Mouse (Mus musculus): ENCODE data around the gene E130208F15Rik. TPM values are rescaled to one million over a fixed set of nuclear protein-coding genes. Genes with fewer than 3 reads are reported as not detected.
A peak's percentile ranks its signal among the peaks of the same experiment; 100 is the strongest.

E130208F15Rik gene
- total RNA-seq, 2 experiments from 2014 or later, result 0.35 to 0.56 TPM

DNA sequence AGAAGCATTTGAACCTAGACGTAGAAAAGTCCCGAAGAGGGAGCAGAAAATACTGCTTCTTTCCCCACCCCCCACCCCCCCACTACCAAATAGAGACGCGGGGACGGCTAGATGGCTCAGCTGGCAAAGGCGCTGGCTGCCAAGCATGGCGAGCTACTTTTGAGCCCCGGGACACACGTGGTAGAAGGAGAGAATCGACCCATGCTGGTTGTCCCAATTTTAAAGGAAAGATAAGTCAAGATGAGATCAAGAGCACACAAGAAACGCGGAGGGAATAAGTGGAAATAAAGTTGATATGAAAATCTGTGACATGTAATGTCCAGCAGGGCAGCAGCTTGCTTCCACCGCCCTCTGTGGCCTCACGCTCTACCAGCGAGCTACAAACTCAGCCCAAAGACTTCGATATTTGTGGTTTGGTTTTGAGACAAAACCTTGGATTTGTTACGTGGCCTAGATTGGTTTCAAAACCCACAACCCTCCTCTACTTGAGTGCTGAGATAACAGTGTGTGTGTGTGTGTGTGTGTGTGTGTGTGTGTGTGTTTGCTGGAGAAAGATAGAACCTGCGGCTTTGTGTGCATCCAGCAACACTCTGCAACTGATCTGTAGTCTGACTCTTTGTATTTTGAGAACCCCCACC is 11.2 kb downstream of the E130208F15Rik start:
- no peak for DNase-seq (ENCODE audit: low spot score in 2 of 2)

DNA sequence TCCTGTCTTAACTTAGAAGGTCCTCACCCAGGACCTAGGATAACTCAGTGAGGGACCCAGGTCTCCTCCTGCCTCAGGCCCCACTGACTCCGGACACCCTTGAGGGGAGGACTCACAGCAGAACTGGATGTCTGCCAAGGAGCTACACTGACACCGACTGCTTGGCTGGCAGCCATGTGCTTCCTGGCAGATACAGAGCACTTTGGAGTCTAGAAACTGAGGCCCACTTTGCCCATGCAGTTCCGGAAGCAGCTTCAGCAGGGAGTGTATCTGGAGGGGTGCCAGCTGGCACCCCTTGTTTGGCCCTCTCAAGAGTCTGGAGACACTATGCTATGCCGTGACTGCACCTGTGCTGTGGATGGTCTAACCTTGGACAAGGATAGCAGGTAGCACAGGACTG is 11.9 kb downstream of the E130208F15Rik start:
- DNase-seq (ENCODE audit: low spot score in 2 of 2), result peak; percentile 56 to 83

GRCm38 (mm10) chr7:30334563-30334962 is 13.0 kb downstream of the E130208F15Rik start:
- DNase-seq (ENCODE audit: low spot score in 2 of 2), result no peak

DNA sequence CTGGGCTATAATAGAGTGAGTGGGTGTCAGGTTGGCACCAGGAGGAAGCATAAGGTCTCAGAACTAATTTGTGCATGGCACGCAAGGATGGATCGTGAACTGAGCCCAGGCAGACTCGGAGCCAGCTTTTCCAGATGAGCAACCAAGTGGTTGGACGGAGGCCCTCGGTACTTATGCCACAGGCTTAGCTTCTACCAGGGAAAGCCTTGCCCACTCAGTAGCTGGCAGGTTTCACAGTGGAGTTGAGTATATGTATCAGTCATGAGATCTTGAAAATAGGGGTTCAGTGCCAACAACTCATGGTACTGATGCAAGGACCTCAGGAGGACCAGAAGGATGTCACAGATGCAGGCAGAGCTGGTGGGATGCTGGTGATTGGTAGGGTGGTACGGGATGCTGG is 14.1 kb downstream of the E130208F15Rik start:
- DNase-seq (ENCODE audit: low spot score in 2 of 2), result no peak

DNA sequence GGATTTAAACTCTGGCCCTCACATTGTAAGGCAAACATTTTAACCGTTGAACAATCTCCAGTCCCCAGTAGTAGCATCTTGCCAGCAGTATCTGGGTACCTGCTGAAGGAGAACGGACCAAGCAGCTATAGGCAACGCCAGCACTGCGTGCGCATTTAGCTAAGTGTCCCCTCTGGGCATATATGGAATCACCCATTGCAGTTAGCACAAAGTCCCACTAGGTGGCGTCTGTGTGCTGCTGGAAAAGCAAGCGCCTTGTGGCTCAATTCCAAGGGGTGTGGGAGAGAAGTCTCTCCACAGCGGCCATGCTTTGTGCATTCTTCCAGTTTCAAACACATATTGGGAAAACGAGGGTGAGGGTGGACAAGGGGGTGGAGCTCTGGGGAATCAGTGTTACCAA is 14.8 kb downstream of the E130208F15Rik start:
- DNase-seq (ENCODE audit: low spot score in 2 of 2), result peak; percentile 94 to 95

DNA sequence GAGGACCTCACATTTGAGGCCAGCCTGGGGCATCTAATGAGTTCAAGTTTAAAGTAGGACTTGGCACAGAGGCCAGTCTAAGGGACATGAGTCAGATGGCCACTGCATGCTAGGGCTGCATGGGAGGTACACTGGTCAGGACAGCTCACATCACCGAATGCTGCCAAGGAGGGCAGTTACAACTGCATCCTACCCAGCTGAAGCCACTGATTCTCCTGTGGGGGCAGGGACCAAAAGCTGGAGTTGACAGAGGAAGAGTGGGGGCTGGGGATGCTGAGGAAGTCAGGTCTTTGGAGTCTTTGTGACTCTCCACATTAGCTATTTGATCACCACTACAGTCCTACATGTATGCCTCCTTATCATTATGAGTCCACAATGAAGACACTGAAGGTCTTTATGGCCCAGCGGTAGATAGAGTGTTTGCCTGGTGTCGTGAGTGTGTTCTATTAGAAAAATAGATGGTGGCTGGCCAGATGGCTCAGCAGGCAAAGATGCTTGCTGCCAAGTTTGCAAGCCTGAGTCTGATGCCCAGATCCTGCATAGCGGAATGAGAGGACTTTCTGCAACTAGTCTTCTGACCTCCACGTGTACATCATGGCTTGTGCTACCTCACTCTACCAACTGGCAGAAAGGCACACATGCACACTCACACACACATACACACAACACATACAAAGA is 18.0 kb downstream of the E130208F15Rik start:
- DNase-seq (ENCODE audit: low spot score in 2 of 2), result no peak

GRCm38 (mm10) chr7:30346635-30347379 is 25.3 kb downstream of the E130208F15Rik start:
- DNase-seq (ENCODE audit: low spot score in 2 of 2), result no peak

GRCm38 (mm10) chr7:30347828-30348227 is 26.3 kb downstream of the E130208F15Rik start:
- DNase-seq (ENCODE audit: low spot score in 2 of 2), result peak; percentile 77 to 90

- peak; percentile 55 to 77 for DNase-seq (ENCODE audit: low spot score in 2 of 2)
Observed at GRCm38 (mm10) chr7:30353279-30353822, 31.8 kb downstream of the E130208F15Rik start.

DNA sequence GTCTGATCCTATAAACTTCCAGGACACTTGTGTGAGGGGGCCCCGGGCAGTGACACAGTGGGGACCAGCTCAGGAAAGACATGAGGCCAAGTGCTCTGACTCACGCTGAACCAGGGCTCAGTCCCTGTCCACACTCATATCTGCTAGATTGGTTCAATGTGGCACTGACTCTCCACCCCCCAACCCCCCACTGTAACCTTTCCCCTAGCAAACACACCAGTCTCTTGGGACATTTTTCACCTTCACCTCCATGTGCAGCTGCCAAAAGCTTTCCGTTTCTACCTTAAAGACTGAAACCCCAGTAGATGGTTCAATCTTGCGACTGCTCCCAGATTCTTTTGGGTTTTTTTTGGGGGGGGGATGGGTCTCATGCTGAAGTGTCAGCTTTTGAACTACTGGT is 32.5 kb downstream of the E130208F15Rik start:
- no peak for DNase-seq (ENCODE audit: low spot score in 2 of 2)

GRCm38 (mm10) chr7:30358378-30359186 is 37.0 kb downstream of the E130208F15Rik start:
- no peak for DNase-seq (ENCODE audit: low spot score in 2 of 2)

DNA sequence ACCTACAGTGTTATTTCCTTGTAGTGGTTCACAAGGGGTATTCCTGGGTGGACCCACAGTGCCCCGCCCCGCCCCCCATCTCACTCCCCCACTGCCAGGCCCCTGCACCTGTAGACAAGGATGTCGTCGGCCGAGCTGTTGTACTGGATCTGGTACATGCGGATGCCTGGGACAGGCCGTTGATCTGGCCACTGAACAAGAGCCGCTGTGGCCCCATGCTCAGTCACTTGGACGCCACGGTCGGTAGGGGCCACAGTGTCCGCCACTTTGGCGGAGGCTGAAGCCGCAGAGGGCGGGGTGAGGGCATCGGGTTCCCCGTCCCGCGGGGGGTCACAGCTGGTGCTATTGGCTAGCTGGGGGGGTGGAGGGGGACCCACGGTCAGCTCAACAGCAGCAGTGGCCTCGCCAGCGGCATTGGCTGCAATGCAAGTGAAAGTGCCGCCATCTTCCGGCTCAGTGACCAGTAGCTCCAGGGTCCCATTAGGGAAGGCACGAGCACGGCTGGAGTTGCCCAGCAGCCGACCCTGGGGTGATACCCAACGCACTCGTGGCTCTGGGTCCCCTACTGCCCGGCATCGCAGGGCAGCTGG is 37.8 kb downstream of the E130208F15Rik start:
- no peak for DNase-seq (ENCODE audit: low spot score in 2 of 2)

- DNase-seq (ENCODE audit: low spot score in 2 of 2), result no peak
Observed at GRCm38 (mm10) chr7:30360028-30360427, 38.5 kb downstream of the E130208F15Rik start.

GRCm38 (mm10) chr7:30362652-30363343 is 41.3 kb downstream of the E130208F15Rik start, which contains the start of gene Lrfn3:
Gene Lrfn3 (minus strand): TSS chr7:30362772.
- DNase-seq (ENCODE audit: low spot score in 2 of 2), result peak; percentile 68 to 70

DNA sequence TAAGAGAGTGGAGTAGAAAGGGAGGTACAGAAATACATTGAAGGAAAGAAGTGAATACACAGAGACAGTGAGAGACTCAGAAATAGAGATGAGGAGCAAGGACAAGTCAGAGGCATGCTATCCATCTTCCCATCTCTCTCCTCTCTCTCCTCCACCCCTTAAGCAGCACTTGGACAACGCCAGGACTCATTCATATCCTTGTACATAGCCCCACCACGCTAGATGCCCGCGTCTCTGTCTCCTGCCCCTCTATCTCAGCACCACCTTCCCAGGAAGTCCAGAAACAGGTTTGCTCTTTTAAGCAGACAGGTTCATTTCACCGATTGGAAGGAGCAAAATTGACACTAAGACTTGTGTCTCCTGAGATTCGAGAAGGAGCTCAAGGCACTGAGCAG is 41.8 kb downstream of the E130208F15Rik start:
- no peak for DNase-seq (ENCODE audit: low spot score in 2 of 2)

GRCm38 (mm10) chr7:30367466-30367865 is 45.9 kb downstream of the E130208F15Rik start:
- no peak for DNase-seq (ENCODE audit: low spot score in 2 of 2)
